Mouse (Mus musculus) G1E (cell line): ENCODE results near the gene Col26a1.

Experiments used
- GATA1 ChIP-seq: IDR thresholded peaks from 2 replicates; pipeline ENCODE4 v1.6.1; 2012; ENCODE audit warnings: borderline replicate concordance, low read length, inconsistent platforms, mixed read lengths
- GATA2 ChIP-seq: IDR thresholded peaks from 2 replicates; pipeline ENCODE4 v1.6.1; 2012; ENCODE audit warnings: low read depth, low read length, inconsistent platforms, borderline replicate concordance
- TAL1 ChIP-seq: conservative IDR thresholded peaks from 2 replicates; pipeline ENCODE4 v1.6.1; 2012; ENCODE audit warnings: low read depth, low read length, inconsistent platforms, mixed read lengths

GRCm38 (mm10) chr5:136721596-136721995 is 161.4 kb downstream of the Col26a1 start:
- TF ChIP-seq TAL1 (no peak), GATA1 (no peak), GATA2 (no peak)
